Mouse (Mus musculus) CH12.LX (cell line): Measurements from ENCODE around the gene Cyp27a1. TPM values are rescaled to one million over a fixed set of nuclear protein-coding genes. Genes with fewer than 3 reads are reported as not detected.

Source experiments
- DNase-seq: peaks from one replicate; pipeline ENCODE4 v3.0.0-alpha.2; 2013; ENCODE audit errors: extremely low read depth
- H3K27ac ChIP-seq: 2 replicates; pipeline ENCODE4 v1.5.1; 2012; ENCODE audit warnings: low read depth, mild to moderate bottlenecking, control low read depth, moderate library complexity; ENCODE audit not compliant: insufficient read depth
- H3K27me3 ChIP-seq: replicated peaks from 2 replicates; pipeline ENCODE3; 2012; ENCODE audit warnings: inconsistent platforms
- H3K36me3 ChIP-seq, 2 experiments: replicated peaks in 1 of 2; 2 replicates each; pipeline versions ENCODE3 to v1.6.1; 2012; ENCODE audit warnings: inconsistent platforms in 1 of 2, low read length in 1 of 2, mild to moderate bottlenecking in 1 of 2, mixed read lengths in 1 of 2, moderate library complexity in 1 of 2; ENCODE audit not compliant: control insufficient read depth in 1 of 2, insufficient read depth in 1 of 2
- H3K4me1 ChIP-seq, 2 experiments: 2 replicates each; pipeline ENCODE4 v1.6.1; 2012; ENCODE audit warnings: inconsistent platforms in 1 of 2, moderate library complexity in 1 of 2; ENCODE audit not compliant: insufficient read depth in 2 of 2, control insufficient read depth in 1 of 2
- H3K4me2 ChIP-seq: 2 replicates; pipeline ENCODE4 v1.6.1; 2012; ENCODE audit warnings: low read depth, mild to moderate bottlenecking, control low read depth; ENCODE audit not compliant: poor library complexity, insufficient read depth, severe bottlenecking
- H3K4me3 ChIP-seq, 3 experiments: fragments of 150-350 bp in 1 of 3; sonication (generic) in 1 of 3; replicated peaks in 1 of 3; 2 replicates each; pipeline versions ENCODE3 to v1.5.1; 2011 to 2012; ENCODE audit warnings: low read depth in 2 of 3, low read length in 2 of 3, mild to moderate bottlenecking in 2 of 3, moderate library complexity in 2 of 3, control low read depth in 1 of 3, improper control_type of control experiment in 1 of 3, inconsistent platforms in 1 of 3, mixed read lengths in 1 of 3; ENCODE audit not compliant: poor library complexity in 1 of 3
- H3K79me2 ChIP-seq: replicated peaks from 2 replicates; pipeline ENCODE4 v1.6.1; 2012; ENCODE audit warnings: mild to moderate bottlenecking, moderate library complexity; ENCODE audit not compliant: control insufficient read depth, poor library complexity, insufficient read depth, severe bottlenecking; ENCODE audit errors: extremely low read depth
- H3K9ac ChIP-seq: 2 replicates; pipeline ENCODE4 v1.6.1; 2012; ENCODE audit warnings: low read depth, mild to moderate bottlenecking, control low read depth, moderate library complexity; ENCODE audit not compliant: insufficient read depth
- H3K9me3 ChIP-seq: replicated peaks from 2 replicates; pipeline ENCODE3; 2012; ENCODE audit warnings: low read length, inconsistent platforms, mixed read lengths
- CHD1 ChIP-seq: IDR thresholded peaks from 2 replicates; pipeline ENCODE4 v1.6.1; 2012; ENCODE audit warnings: low read depth, low read length, improper control_type of control experiment, inconsistent platforms
- CHD2 ChIP-seq: IDR thresholded peaks from 2 replicates; pipeline ENCODE4 v1.6.1; 2011; ENCODE audit warnings: low read length, improper control_type of control experiment
- CTCF ChIP-seq, 2 experiments: IDR thresholded peaks in 1 of 2; conservative IDR thresholded peaks in 1 of 2; 2 replicates each; pipeline ENCODE4 v1.5.1; 2011 to 2012; ENCODE audit warnings: low read depth in 2 of 2, low read length in 2 of 2, improper control_type of control experiment in 1 of 2, inconsistent platforms in 1 of 2, mild to moderate bottlenecking in 1 of 2, moderate library complexity in 1 of 2
- E2F4 ChIP-seq: IDR thresholded peaks from 2 replicates; pipeline ENCODE4 v1.6.1; 2011; ENCODE audit warnings: low read depth, low read length, improper control_type of control experiment; ENCODE audit not compliant: insufficient replicate concordance
- ELF1 ChIP-seq: IDR thresholded peaks from 2 replicates; pipeline ENCODE4 v1.6.1; 2014; ENCODE audit warnings: low read depth, mild to moderate bottlenecking, inconsistent platforms, low read length, improper control_type of control experiment
- EP300 ChIP-seq: IDR thresholded peaks from 2 replicates; pipeline ENCODE4 v1.6.1; 2011; ENCODE audit warnings: low read length, improper control_type of control experiment
- ETS1 ChIP-seq: conservative IDR thresholded peaks from 2 replicates; pipeline ENCODE4 v1.6.1; 2012; ENCODE audit warnings: low read depth, mild to moderate bottlenecking, inconsistent platforms, low read length, improper control_type of control experiment, moderate library complexity
- GABPA ChIP-seq: IDR thresholded peaks from 2 replicates; pipeline ENCODE4 v1.6.1; 2012; ENCODE audit warnings: low read depth, low read length, improper control_type of control experiment, inconsistent platforms; ENCODE audit not compliant: insufficient replicate concordance
- JUN ChIP-seq: IDR thresholded peaks from 2 replicates; pipeline ENCODE4 v1.6.1; 2011; ENCODE audit warnings: low read depth, mild to moderate bottlenecking, low read length, improper control_type of control experiment, moderate library complexity; ENCODE audit not compliant: insufficient read depth
- KAT2A ChIP-seq: IDR thresholded peaks from 2 replicates; pipeline ENCODE4 v1.6.1; 2012; ENCODE audit warnings: low read length, improper control_type of control experiment, inconsistent platforms; ENCODE audit not compliant: insufficient replicate concordance
- MEF2A ChIP-seq: IDR thresholded peaks from 2 replicates; pipeline ENCODE4 v1.6.1; 2014; ENCODE audit warnings: low read depth, mild to moderate bottlenecking, inconsistent platforms, low read length, improper control_type of control experiment, borderline replicate concordance
- MXI1 ChIP-seq: IDR thresholded peaks from 2 replicates; pipeline ENCODE4 v1.6.1; 2011; ENCODE audit warnings: mild to moderate bottlenecking, low read depth, low read length, improper control_type of control experiment
- MYC ChIP-seq: IDR thresholded peaks from 2 replicates; pipeline ENCODE4 v1.6.1; 2011; ENCODE audit warnings: low read depth, mild to moderate bottlenecking, improper control_type of control experiment, low read length
- PAX5 ChIP-seq: IDR thresholded peaks from 2 replicates; pipeline ENCODE4 v1.6.1; 2012; ENCODE audit warnings: low read length, inconsistent platforms, mixed read lengths
- POLR2AphosphoS2 ChIP-seq: IDR thresholded peaks from 2 replicates; pipeline ENCODE4 v1.6.1; 2011; ENCODE audit warnings: low read depth, low read length, improper control_type of control experiment
- SIN3A ChIP-seq: IDR thresholded peaks from 2 replicates; pipeline ENCODE4 v1.6.1; 2012; ENCODE audit warnings: low read length, improper control_type of control experiment, inconsistent platforms
- SMC3 ChIP-seq: IDR thresholded peaks from 2 replicates; pipeline ENCODE4 v1.6.1; 2011; ENCODE audit warnings: low read depth, low read length, improper control_type of control experiment
- UBTF ChIP-seq: IDR thresholded peaks from 2 replicates; pipeline ENCODE4 v1.6.1; 2012; ENCODE audit warnings: low read depth, mild to moderate bottlenecking, inconsistent platforms, low read length, improper control_type of control experiment, moderate library complexity
- USF2 ChIP-seq: conservative IDR thresholded peaks from 2 replicates; pipeline ENCODE4 v1.6.1; 2011; ENCODE audit warnings: low read depth, low read length, improper control_type of control experiment
- ZC3H11A ChIP-seq: IDR thresholded peaks from 2 replicates; pipeline ENCODE4 v1.6.1; 2012; ENCODE audit warnings: low read depth, mild to moderate bottlenecking, inconsistent platforms, low read length, improper control_type of control experiment
- ZMIZ1 ChIP-seq: IDR thresholded peaks from 2 replicates; pipeline ENCODE4 v1.6.1; 2012; ENCODE audit warnings: low read depth, mild to moderate bottlenecking, inconsistent platforms, low read length, improper control_type of control experiment
- dilution Hi-C: fragments of 300-500 bp; cut with MboI; formaldehyde crosslinking; loops from 2 replicates; pipeline ENCODE4 v1.14.3; 2020; ENCODE audit warnings: low sequenced_read_pairs; ENCODE audit not compliant: extremely low pct_unique_long_range_greater_than_20kb, extremely low pct_ligation_motif_present
- in situ Hi-C: fragments of 300-500 bp; cut with MboI; formaldehyde crosslinking; loops from 3 replicates; pipeline ENCODE4 v1.14.3; 2019; ENCODE audit warnings: low sequenced_read_pairs, low pct_ligation_motif_present, low pct_unique_long_range_greater_than_20kb, mixed read lengths
- polyA plus RNA-seq: library from polyadenylated mRNA; unstranded; fragments of >175 nt; gene quantifications from 2 replicates; pipeline ENCODE4 v1.2.1, GENCODE M21; 2012; ENCODE audit warnings: low read depth; ENCODE audit not compliant: insufficient read length
- total RNA-seq, 2 experiments: library from RNA; depleted of rRNA; stranded (reverse); fragments of 300-350 nt in 1 of 2; fragments of >200 nt in 1 of 2; gene quantifications; 2 replicates each; pipeline ENCODE4 v1.2.3; 2012 to 2014

Cyp27a1 gene
- total and polyA plus RNA-seq, 3 experiments, result not detected

GRCm38 (mm10) chr1:74775816-74776215 lies 62.4 kb downstream of the Cyp27a1 start (continued):
- no peak for TF ChIP-seq KAT2A
- TF ChIP-seq MYC, result no peak
- no peak for TF ChIP-seq POLR2AphosphoS2
- no peak for TF ChIP-seq ZC3H11A
- no peak for TF ChIP-seq MEF2A
- no peak for TF ChIP-seq USF2
- TF ChIP-seq, all 38 proteins: peak for 8

- Histone ChIP-seq H3K4me2 (no peak overlapping the region), H3K36me3 (peaks cover 0 to 16% of the 10 kb centered on the region in 2 experiments), H3K79me2 (no peaks in the 10 kb centered on the region), H3K27me3 (no peaks in the 10 kb centered on the region), H3K9ac (no peak overlapping the region), H3K4me3 (no peak overlapping the region), H3K27ac (no peak overlapping the region), H3K9me3 (peaks cover under 1% of the 10 kb centered on the region), H3K4me1 (peaks cover 16 to 36% of the 10 kb centered on the region in 2 experiments)
- no peak for DNase-seq
- dilution Hi-C loops (no loop called here), in situ Hi-C loops (no loop called here)
- TF ChIP-seq SMC3 (no peak), CTCF (conservative IDR thresholded peaks at IDR 0.05 in 1 of 2, IDR thresholded peaks at IDR 0.05 in 1 of 2; ENCODE audit: low read depth in 2 of 2, low read length in 2 of 2) (no peak), MXI1 (no peak), ELF1 (no peak), CHD1 (no peak), EP300 (no peak), CHD2 (no peak), SIN3A (no peak), UBTF (no peak), ETS1 (no peak), ZMIZ1 (no peak), E2F4 (no peak), GABPA (no peak)
These were observed 65.6 kb downstream of the Cyp27a1 start for GRCm38 (mm10) chr1:74778934-74779486.

- H3K4me3 ChIP-seq, result no peak overlapping the region
- no peak overlapping the region for H3K9ac ChIP-seq
- no peak overlapping the region for H3K27ac ChIP-seq
- peaks cover 12% of the 10 kb centered on the region for H3K9me3 ChIP-seq
- peaks cover 0 to 27% of the 10 kb centered on the region in 2 experiments for H3K36me3 ChIP-seq
- no peak overlapping the region for H3K4me2 ChIP-seq
- peaks cover 0 to 18% of the 10 kb centered on the region in 2 experiments; a peak in 3 of 4 replicates for H3K4me1 ChIP-seq
- dilution Hi-C loops (no loop called here), in situ Hi-C loops (no loop called here)
- no peaks in the 10 kb centered on the region for H3K79me2 ChIP-seq
- H3K27me3 ChIP-seq, result no peaks in the 10 kb centered on the region
- no peak for TF ChIP-seq JUN
- TF ChIP-seq SIN3A, result no peak
- TF ChIP-seq PAX5, result no peak
- TF ChIP-seq MEF2A, result no peak
- DNase-seq, result no peak
These were observed 68.7 kb downstream of the Cyp27a1 start for GRCm38 (mm10) chr1:74782045-74782444.
